Mouse (Mus musculus) olfactory bulb, adult 2 months (tissue): ENCODE results near the gene Men1.

Experiments
- CTCF ChIP-seq: fragments of 200-500 bp; IDR thresholded peaks from 2 replicates; pipeline ENCODE4 v1.5.1; 2012; ENCODE audit warnings: low read depth, mild to moderate bottlenecking, low read length, moderate library complexity; ENCODE audit not compliant: insufficient read depth
- POLR2A ChIP-seq: fragments of 200-500 bp; IDR thresholded peaks from 2 replicates; pipeline ENCODE4 v1.6.1; 2012; ENCODE audit warnings: mild to moderate bottlenecking, low read depth, low read length, moderate library complexity; ENCODE audit not compliant: insufficient read depth

DNA sequence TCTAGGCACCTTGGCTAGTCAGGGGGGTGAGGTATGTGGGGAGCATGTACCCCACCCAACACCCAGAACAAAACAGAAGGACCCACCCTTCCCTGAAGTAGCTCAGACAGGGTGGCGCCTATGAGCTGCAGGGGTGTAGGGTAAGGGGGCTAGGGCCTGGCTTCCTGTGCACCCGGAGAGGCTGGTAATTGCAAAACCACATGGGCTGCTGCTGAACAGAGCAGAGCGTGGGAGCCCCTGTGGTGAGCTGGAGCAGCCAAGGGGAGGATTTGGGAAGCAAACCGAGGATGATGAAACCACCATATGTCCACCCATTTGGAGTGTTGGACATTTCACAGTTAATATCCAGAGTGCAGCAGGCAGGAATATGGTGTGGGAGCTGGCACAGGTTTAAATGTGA is 32.3 kb upstream of the Men1 start:
- TF ChIP-seq CTCF (no peak), POLR2A (no peak)
